ENCODE assay signal across 22 mouse cellular contexts in the genomic region with DNA sequence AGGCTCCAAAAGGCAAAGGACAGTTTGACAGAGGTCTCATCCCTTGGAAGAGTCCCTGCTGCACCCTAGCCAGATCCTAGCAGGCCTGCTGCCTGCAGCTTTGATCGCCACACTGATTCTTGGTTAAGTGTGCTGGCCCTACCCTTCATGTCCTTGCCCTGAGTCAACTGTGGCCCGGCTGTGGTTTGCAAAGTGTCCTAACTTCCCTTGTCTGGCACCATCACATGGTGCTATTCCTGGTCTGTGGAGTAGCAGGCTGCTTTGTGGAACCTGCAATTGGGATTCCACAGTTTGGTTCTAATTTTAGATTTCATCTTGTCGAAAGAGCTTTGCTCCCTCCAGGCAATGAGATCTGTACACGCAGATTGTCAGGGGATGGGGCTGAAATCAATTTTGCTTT. TPM values are rescaled to one million over a fixed set of nuclear protein-coding genes. Genes with fewer than 3 reads are reported as not detected.
DNase-seq lines count a peak whose midpoint lies in the region; ATAC-seq and TF ChIP-seq lines count a peak whose summit lies in the region.
"Had no signal": no experiment of that assay in that cellular context is flagged by ENCODE, and none has a peak within 500 bp of the region (broad histone marks: within the 10 kb centered on the region; RNA-seq: fewer than 3 reads in every experiment).

No protein-coding gene starts in this region.

- no peaks in the 10 kb centered on the region for H3K9me3 ChIP-seq in heart, embryonic 16.5 days (replicated peaks; ENCODE audit: control insufficient read depth, low read length)

- intact Hi-C loops in heart, postnatal 36 days (cut with DNase I) = no loop called here
- intact Hi-C loops in left cerebral cortex, postnatal 10 days (cut with DNase I) = no loop called here

- no peak for TF ChIP-seq POLR2A in kidney, adult 2 months (IDR thresholded peaks at IDR 0.05; ENCODE audit: low read depth, low read length)

- ATAC-seq in heart, embryonic 16.5 days (replicated peaks; ENCODE audit: extremely low read depth, insufficient read depth, low FRiP score) = peak; percentile 81

- H3K4me3 ChIP-seq in heart, embryonic 16.5 days (ENCODE audit: low read length) = no peak overlapping the region
- no peak overlapping the region for H3K4me3 ChIP-seq in kidney, adult 2 months (ENCODE audit: insufficient read depth, low read depth, low read length)

- H3K4me2 ChIP-seq in heart, embryonic 16.5 days (ENCODE audit: low read depth, low read length) = no peak overlapping the region
- H3K4me2 ChIP-seq: liver, embryonic 11.5 days had no signal

- no peak overlapping the region for H3K9ac ChIP-seq in heart, embryonic 16.5 days (ENCODE audit: low read length)

- 44% methylated on average over 4 of the region's 4 CpGs for WGBS in heart, embryonic 16.5 days
- 86% methylated on average over 4 of the region's 4 CpGs for WGBS in kidney, adult 2 months

- H3K36me3 ChIP-seq in heart, embryonic 16.5 days (ENCODE audit: control insufficient read depth, insufficient read depth) = no peaks in the 10 kb centered on the region
- H3K36me3 ChIP-seq in kidney, adult 2 months (ENCODE audit: control insufficient read depth, insufficient read depth, low read length) = no peaks in the 10 kb centered on the region

- H3K27ac ChIP-seq in heart, embryonic 16.5 days (ENCODE audit: low read length) = peak overlapping the region; percentile 71
- no peak overlapping the region for H3K27ac ChIP-seq in kidney, adult 2 months (ENCODE audit: insufficient read depth, low read depth, low read length)

- H3K4me1 ChIP-seq in heart, embryonic 16.5 days (ENCODE audit: control insufficient read depth, insufficient read depth, low read length) = peaks cover 10% of the 10 kb centered on the region; the same call in 1 of the 2 replicates
- H3K4me1 ChIP-seq in kidney, adult 2 months (ENCODE audit: control insufficient read depth, insufficient read depth, low read length) = 0 out of 2 replicates have a peak, but pooled peaks cover 3% of the 10 kb centered on the region

- no peaks in the 10 kb centered on the region for H3K27me3 ChIP-seq in heart, embryonic 16.5 days (ENCODE audit: control insufficient read depth, insufficient read depth, low read length)
- no peaks in the 10 kb centered on the region for H3K27me3 ChIP-seq in kidney, adult 2 months (replicated peaks; ENCODE audit: control insufficient read depth, insufficient read depth, low read length)

- no peak for TF ChIP-seq CTCF in kidney, adult 2 months (conservative IDR thresholded peaks at IDR 0.05; ENCODE audit: insufficient read depth, insufficient read length, low read depth, low read length)

- DNase-seq in heart, adult 11 months = peak; percentile 91
- no peak for DNase-seq in heart, postnatal 36 days
- DNase-seq in heart, adult 9 months (ENCODE audit: low spot score in 2 of 2) = peak; percentile 30 to 36
- DNase-seq in skeletal muscle tissue, adult 2 months (ENCODE audit: low read depth, low spot score) = peak; percentile 15
- DNase-seq in layer of hippocampus, adult 9-11 months = no peak
- no peak for DNase-seq in kidney, adult 2 months
- no peak for DNase-seq in left cerebral cortex, postnatal 10 days (ENCODE audit: extremely low spot score in 1 of 2, low spot score in 2 of 2)
- DNase-seq: cerebellum, adult 8-10 months; embryo, embryonic 11 days; gastrocnemius, postnatal 10 days; kidney, adult 18-20 months; kidney, postnatal 25 days; lung, adult 18-20 months had no signal

RNA-seq across cellular contexts. Expression of gene Slc36a2, which starts 2.4 kb away (rescaled TPM):
- 10 to 100 TPM; 14.3 to 14.8 TPM for total RNA-seq in heart, postnatal 36 days (2021)
- polyA plus RNA-seq in heart, embryonic 16.5 days (2015; fragmentation: Nextera tagmentation; extraction: Ambion mirVana) = 6.3 and 7.1 TPM in 2 replicates
- 35.4 and 36.9 TPM in 2 replicates for polyA plus RNA-seq in kidney, adult 2 months (2012; rRNA removed)
- under 1 TPM; 0.17 to 0.63 TPM for total RNA-seq in left cerebral cortex, postnatal 10 days (2021)
- total RNA-seq: hematopoietic stem cell, adult 5-6 weeks had no signal
- polyA plus RNA-seq: C2C12; forebrain, embryonic 11.5 days had no signal

RNA-seq across cellular contexts. Expression of gene Slc36a1, which starts 16.9 kb away (rescaled TPM):
- 10 to 100 TPM in 1 of 2 experiments, 1 to 10 TPM in 1; 9.4 to 10.5 TPM for total RNA-seq in heart, postnatal 36 days (2021)
- polyA plus RNA-seq in heart, embryonic 16.5 days (2015; fragmentation: Nextera tagmentation; extraction: Ambion mirVana) = 1.9 and 2.0 TPM in 2 replicates
- polyA plus RNA-seq in kidney, adult 2 months (2012; rRNA removed) = 60.5 and 63.4 TPM in 2 replicates
- total RNA-seq in left cerebral cortex, postnatal 10 days (2021) = 10 to 100 TPM; 58.5 to 59.0 TPM

RNA-seq across cellular contexts. Expression of gene Slc36a3, which starts 35.8 kb away (rescaled TPM):
- not detected for total RNA-seq in heart, postnatal 36 days (2021)
- polyA plus RNA-seq in heart, embryonic 16.5 days (2015; fragmentation: Nextera tagmentation; extraction: Ambion mirVana) = not detected in 2 replicates
- polyA plus RNA-seq in kidney, adult 2 months (2012; rRNA removed) = 0.04 and 0.11 TPM in 2 replicates
- not detected for total RNA-seq in left cerebral cortex, postnatal 10 days (2021)
- total RNA-seq: gastrocnemius, postnatal 10 days; hematopoietic stem cell, adult 5-6 weeks; left cerebral cortex, adult 8-10 months; midbrain, postnatal 0 days had no signal
- polyA plus RNA-seq: forebrain, embryonic 11.5 days; limb, embryonic 11.5 days; liver, embryonic 11.5 days; midbrain, postnatal 0 days; stomach, embryonic 16.5 days had no signal

Comparison
In these comparisons a context has a peak if more than half of its experiments do, and no peak if none do; other contexts are left out.
1. DNase-seq: peak in heart, adult 11 months (single experiment), heart, adult 9 months (2 of 2) and skeletal muscle tissue, adult 2 months (single experiment); none in heart, postnatal 36 days (0 of 2), layer of hippocampus, adult 9-11 months (single experiment), kidney, adult 2 months (single experiment) and left cerebral cortex, postnatal 10 days (0 of 2).
2. RNA of gene Slc36a2, which starts 2.4 kb away (total RNA-seq): 14.3 to 14.8 TPM in heart, postnatal 36 days; 0.17 to 0.63 TPM in left cerebral cortex, postnatal 10 days; every median in the first group is over 4 times any median in the second.
3. RNA of gene Slc36a1, which starts 16.9 kb away (total RNA-seq): 58.5 to 59.0 TPM in left cerebral cortex, postnatal 10 days; 9.4 to 10.5 TPM in heart, postnatal 36 days; every median in the first group is over 4 times any median in the second.